Mouse (Mus musculus) heart, postnatal 0 days (tissue): ENCODE data around the gene Dock1. TPM values are rescaled to one million over a fixed set of nuclear protein-coding genes. Genes with fewer than 3 reads are reported as not detected.

Source experiments
- ATAC-seq: fragments of 200-750 bp; cut with Nextera tagmentation; 2 replicates; pipeline ENCODE4 v1.8.0; 2017; ENCODE audit warnings: low read depth, moderate number of reproducible peaks, moderate library complexity; ENCODE audit not compliant: insufficient read depth
- DNase-seq: peaks from one replicate; pipeline ENCODE4 v3.0.0-alpha.2; 2016; ENCODE audit warnings: low spot score
- H3K27ac ChIP-seq: fragments of 300-500 bp; sonication (generic); 2 replicates; pipeline ENCODE4 v1.5.1; 2014; ENCODE audit warnings: low read depth, mild to moderate bottlenecking
- H3K27me3 ChIP-seq: fragments of 300-500 bp; sonication (generic); 2 replicates; pipeline ENCODE4 v1.6.1; 2014; ENCODE audit warnings: low read length, mixed read lengths; ENCODE audit not compliant: control insufficient read depth, insufficient read depth
- H3K36me3 ChIP-seq: fragments of 300-500 bp; sonication (generic); replicated peaks from 2 replicates; pipeline ENCODE4 v1.6.1; 2014; ENCODE audit warnings: low read length, mixed read lengths; ENCODE audit not compliant: control insufficient read depth, insufficient read depth
- H3K4me1 ChIP-seq: fragments of 300-500 bp; sonication (generic); 2 replicates; pipeline ENCODE4 v1.6.1; 2014; ENCODE audit warnings: antibody characterized with exemption; ENCODE audit not compliant: control insufficient read depth, insufficient read depth
- H3K4me2 ChIP-seq: fragments of 300-500 bp; sonication (generic); 2 replicates; pipeline ENCODE4 v1.6.1; 2014; ENCODE audit warnings: low read depth, mild to moderate bottlenecking, low read length, moderate library complexity
- H3K4me3 ChIP-seq: fragments of 300-500 bp; sonication (generic); 2 replicates; pipeline ENCODE4 v1.5.1; 2014; ENCODE audit warnings: low read depth, low read length
- H3K9ac ChIP-seq: fragments of 300-500 bp; sonication (generic); replicated peaks from 2 replicates; pipeline ENCODE4 v1.6.1; 2014; ENCODE audit warnings: low read depth, low read length, mixed read lengths
- H3K9me3 ChIP-seq: fragments of 300-500 bp; sonication (generic); replicated peaks from 2 replicates; pipeline ENCODE4 v1.6.1; 2016; ENCODE audit warnings: low read length; ENCODE audit not compliant: control insufficient read depth
- CTCF ChIP-seq: IDR thresholded peaks from 2 replicates; pipeline ENCODE4 v1.5.1; 2016; ENCODE audit warnings: antibody characterized with exemption, control low read depth, low read depth
- EP300 ChIP-seq: IDR thresholded peaks from 2 replicates; pipeline ENCODE4 v1.6.1; 2016; ENCODE audit warnings: antibody characterized with exemption, low read depth
- WGBS: fragments of 180-500 bp; shearing (Covaris S2); extraction: QIAGEN DNeasy Blood & Tissue Kit; methylation state at CpG from one replicate; pipeline ENCODE4 v1.1.7; 2014; 5-methylcytosine and 5-hydroxymethylcytosine counted together
- polyA plus RNA-seq: library from polyadenylated mRNA; unstranded; fragments of >200 nt; fragmentation: Nextera tagmentation; extraction: Ambion mirVana; gene quantifications from 2 replicates; pipeline ENCODE4 v1.2.1, GENCODE M21; 2015
- total RNA-seq: library from RNA; depleted of rRNA; stranded (reverse); fragments of >200 nt; gene quantifications from 2 replicates; pipeline ENCODE4 v1.2.3, GENCODE M21; 2014; ENCODE audit warnings: low replicate concordance

Dock1 gene
- total and polyA plus RNA-seq, 2 experiments from 2014 or later: 9.7 to 15.2 TPM

GRCm38 (mm10) chr7:134808406-134808805, 138.0 kb downstream of the Dock1 start:
- H3K9ac ChIP-seq: no peak overlapping the region
- no peak overlapping the region for H3K4me3 ChIP-seq
- no peak for DNase-seq
- no peak overlapping the region for H3K4me2 ChIP-seq
- H3K36me3 ChIP-seq: peaks cover 24% of the 10 kb centered on the region
- 83% methylated on average over 2 of the region's 2 CpGs for WGBS
- H3K9me3 ChIP-seq: no peaks in the 10 kb centered on the region
- no peaks in the 10 kb centered on the region for H3K4me1 ChIP-seq
- H3K27ac ChIP-seq: no peak overlapping the region
- TF ChIP-seq CTCF (no peak), EP300 (no peak)
- H3K27me3 ChIP-seq: no peaks in the 10 kb centered on the region
- ATAC-seq: no peak

GRCm38 (mm10) chr7:134809241-134809975, 139.0 kb downstream of the Dock1 start:
- 92% methylated on average over 6 of the region's 6 CpGs for WGBS
- TF ChIP-seq CTCF (no peak), EP300 (no peak)
- Histone ChIP-seq H3K9me3 (no peaks in the 10 kb centered on the region), H3K4me2 (no peak overlapping the region), H3K4me3 (no peak overlapping the region), H3K4me1 (no peaks in the 10 kb centered on the region), H3K9ac (no peak overlapping the region), H3K27me3 (no peaks in the 10 kb centered on the region), H3K27ac (no peak overlapping the region), H3K36me3 (peaks cover 25% of the 10 kb centered on the region)
- ATAC-seq (no peak), DNase-seq (no peak)

- Histone ChIP-seq H3K36me3 (peaks cover 3% of the 10 kb centered on the region; the same call in 1 of the 2 replicates), H3K4me2 (no peak overlapping the region), H3K27me3 (no peaks in the 10 kb centered on the region), H3K9ac (no peak overlapping the region), H3K4me3 (no peak overlapping the region), H3K4me1 (no peaks in the 10 kb centered on the region), H3K9me3 (no peaks in the 10 kb centered on the region), H3K27ac (no peak overlapping the region)
- 92% methylated on average over 5 of the region's 5 CpGs for WGBS
- DNase-seq (no peak), ATAC-seq (no peak)
- TF ChIP-seq EP300 (no peak), CTCF (no peak)
Observed at GRCm38 (mm10) chr7:134818471-134818870, 148.0 kb downstream of the Dock1 start.

- Histone ChIP-seq H3K36me3 (no peaks in the 10 kb centered on the region; the same call in 1 of the 2 replicates), H3K27ac (no peak overlapping the region), H3K9ac (no peak overlapping the region), H3K9me3 (no peaks in the 10 kb centered on the region), H3K27me3 (no peaks in the 10 kb centered on the region), H3K4me1 (no peaks in the 10 kb centered on the region), H3K4me2 (no peak overlapping the region), H3K4me3 (no peak overlapping the region)
- 20% methylated on average over 1 of the region's 1 CpGs for WGBS
- ATAC-seq: no peak
- TF ChIP-seq CTCF (0 out of 2 replicates have a peak, but pooled peaks have one; percentile 4), EP300 (no peak)
- peak; percentile 15 for DNase-seq
Observed at GRCm38 (mm10) chr7:134821264-134821663, 150.8 kb downstream of the Dock1 start.

- Histone ChIP-seq H3K36me3 (no peaks in the 10 kb centered on the region; the same call in 1 of the 2 replicates), H3K9ac (no peak overlapping the region), H3K4me1 (no peaks in the 10 kb centered on the region), H3K27me3 (no peaks in the 10 kb centered on the region), H3K4me2 (no peak overlapping the region), H3K9me3 (no peaks in the 10 kb centered on the region), H3K27ac (no peak overlapping the region), H3K4me3 (no peak overlapping the region)
- DNase-seq (no peak), ATAC-seq (no peak)
- 72% methylated on average over 3 of the region's 3 CpGs for WGBS
- TF ChIP-seq EP300: no peak
- TF ChIP-seq CTCF: no peak
Observed at GRCm38 (mm10) chr7:134822006-134822405, 151.6 kb downstream of the Dock1 start.

- Histone ChIP-seq H3K4me2 (no peak overlapping the region), H3K36me3 (no peaks in the 10 kb centered on the region), H3K27ac (no peak overlapping the region), H3K27me3 (no peaks in the 10 kb centered on the region), H3K9me3 (no peaks in the 10 kb centered on the region), H3K4me3 (no peak overlapping the region), H3K9ac (no peak overlapping the region), H3K4me1 (no peaks in the 10 kb centered on the region)
- ATAC-seq (no peak), DNase-seq (no peak)
- TF ChIP-seq EP300 (no peak), CTCF (no peak)
- WGBS: 70% methylated on average over 4 of the region's 4 CpGs
Observed at GRCm38 (mm10) chr7:134823891-134824290, 153.4 kb downstream of the Dock1 start.
